Mouse (Mus musculus): ENCODE measurements around the gene Ccdc157.
"Not testable (repeated sequence)": the region's sequence is repeated elsewhere in the genome, so short reads cannot be mapped to it uniquely, and the experiment has no call there.

Ccdc157 gene

DNA sequence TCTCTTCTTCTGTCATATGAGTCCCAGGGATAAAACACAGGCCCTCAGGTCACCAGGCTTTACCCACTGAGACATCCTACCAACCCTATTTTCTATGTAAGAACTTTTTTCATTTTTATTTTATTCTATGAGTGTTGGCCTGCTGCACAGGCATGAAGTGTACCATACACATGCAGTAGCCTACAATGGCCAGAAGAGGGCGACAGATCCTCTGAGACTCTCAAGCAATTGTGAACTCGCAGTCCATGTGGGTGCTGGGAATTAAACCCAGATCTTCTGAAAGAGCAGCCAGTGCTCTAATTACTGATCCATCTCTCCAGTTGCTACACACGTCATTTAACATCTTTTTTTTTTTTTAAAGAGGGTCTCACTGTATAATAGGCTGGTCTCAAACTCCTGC lies 26.6 kb downstream of the Ccdc157 start:
- in situ Hi-C loops (cut with MseI, MboI): loop anchor here in 1 of 2 experiments (5.0 kb wide), 1 partner anchor 84 kb away; the partner anchor contains the start of gene Castor1

- in situ Hi-C loops (cut with MseI, MboI): not testable (repeated sequence)
These were observed 31.6 kb downstream of the Ccdc157 start for GRCm38 (mm10) chr11:4128461-4128860.

DNA sequence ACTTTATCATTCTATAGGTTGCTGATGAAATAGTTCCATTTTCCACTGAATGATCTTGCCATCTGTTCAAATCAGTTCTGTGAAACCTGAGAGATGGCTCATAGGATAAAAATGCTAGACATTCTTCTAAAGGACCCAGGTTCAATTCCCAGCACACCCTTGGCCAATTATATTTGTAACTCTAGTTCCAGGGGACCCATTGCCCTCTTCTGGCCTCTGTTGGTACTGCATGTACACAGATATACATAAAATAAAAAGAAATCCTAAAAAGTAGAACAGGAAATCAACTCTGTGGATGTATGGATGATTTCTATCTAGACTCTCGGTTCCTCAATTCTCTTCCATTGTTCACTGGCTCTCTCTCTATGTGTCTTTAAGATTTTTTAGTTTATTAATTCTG lies 33.0 kb downstream of the Ccdc157 start:
- in situ Hi-C loops (cut with MseI, MboI): no loop called here

- in situ Hi-C loops (cut with MseI, MboI): no loop called here
These were observed 36.2 kb downstream of the Ccdc157 start for GRCm38 (mm10) chr11:4123922-4124321.

- in situ Hi-C loops (cut with MseI, MboI): no loop called here
These were observed 37.1 kb downstream of the Ccdc157 start, which contains the start of gene Sec14l2 for GRCm38 (mm10) chr11:4122742-4123579. Gene Sec14l2 (minus strand): TSS chr11:4123415.

DNA sequence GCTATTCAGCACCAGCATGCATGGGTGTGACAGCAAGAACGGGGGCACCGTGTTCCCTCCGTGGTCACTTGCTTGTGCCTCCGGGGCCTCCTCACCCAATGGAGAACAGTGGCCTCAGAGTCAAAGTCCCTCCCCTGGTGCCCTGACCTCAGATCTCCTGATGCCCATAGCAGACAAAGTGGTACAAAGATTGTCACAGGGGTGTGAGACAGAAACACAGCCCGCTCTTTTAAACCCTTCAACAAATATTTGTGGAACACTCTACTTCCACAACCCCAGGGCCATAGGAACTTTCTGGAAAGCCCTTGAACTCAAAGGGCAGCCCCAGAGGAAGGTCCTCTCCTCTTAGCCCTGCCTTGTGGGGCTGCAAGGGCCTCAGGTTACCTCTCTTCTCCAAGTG lies 37.9 kb downstream of the Ccdc157 start:
- in situ Hi-C loops (cut with MseI, MboI): no loop called here

GRCm38 (mm10) chr11:4121691-4122090 lies 38.4 kb downstream of the Ccdc157 start:
- in situ Hi-C loops (cut with MseI, MboI): no loop called here

DNA sequence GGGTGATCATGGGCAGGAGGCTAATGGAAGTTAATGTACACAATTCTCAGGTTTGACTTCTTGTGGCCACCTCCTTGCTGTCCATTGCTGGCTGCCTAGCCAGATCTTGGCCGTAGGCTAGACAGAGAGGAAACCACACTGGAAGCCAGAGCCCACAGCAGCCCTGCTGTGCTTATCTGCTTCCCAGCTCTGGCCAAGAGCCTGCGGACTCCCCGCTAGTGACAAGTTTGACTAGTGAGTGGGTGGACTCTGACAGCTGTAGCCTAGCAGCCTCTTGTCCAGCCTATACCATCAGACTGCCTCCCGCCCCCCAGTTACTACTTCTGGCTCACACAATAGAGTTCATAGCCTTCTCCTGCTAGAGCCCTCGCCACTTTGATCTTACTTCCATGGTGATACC lies 40.5 kb downstream of the Ccdc157 start:
- in situ Hi-C loops (cut with MseI, MboI): no loop called here

DNA sequence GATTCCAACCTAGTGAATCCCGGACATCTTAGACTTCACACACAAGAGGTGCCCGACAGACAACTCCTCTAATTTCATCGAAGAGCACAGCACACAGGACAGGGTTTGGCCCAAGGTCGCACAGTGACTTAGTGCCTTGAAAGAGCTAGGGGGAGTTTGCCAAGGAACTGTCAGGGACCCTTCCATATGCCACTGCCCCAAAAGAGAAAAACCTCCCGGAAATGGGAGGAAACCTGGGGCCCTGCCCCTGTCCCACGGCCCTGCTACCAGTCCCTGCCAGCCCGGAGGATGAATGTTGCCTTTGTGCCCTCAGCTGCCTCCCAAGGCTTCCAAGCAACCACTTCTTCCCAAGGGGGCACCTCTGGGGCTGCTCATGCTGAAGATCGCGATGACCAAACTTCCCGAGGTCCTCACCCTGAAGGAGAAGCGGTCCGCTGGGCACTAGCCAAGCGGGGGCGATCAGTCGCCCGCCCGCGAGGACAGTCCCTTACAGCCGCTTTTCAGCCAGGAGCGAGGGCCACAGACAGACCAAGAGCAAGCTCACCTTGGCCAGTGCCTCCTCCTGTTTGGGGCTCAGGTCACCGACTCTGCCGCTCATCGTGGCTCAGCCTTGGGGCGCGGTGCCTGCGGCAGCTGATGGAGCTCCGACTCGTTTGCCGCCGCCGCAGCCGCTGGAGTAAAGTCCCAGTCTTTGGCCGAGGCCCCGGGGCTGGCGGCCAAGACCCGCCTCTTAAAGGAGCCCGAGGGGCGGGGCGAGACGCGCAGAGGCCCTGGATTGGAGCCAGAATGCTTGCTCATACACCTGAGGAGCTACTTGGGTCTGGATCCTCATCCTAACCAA lies 41.8 kb downstream of the Ccdc157 start:
- in situ Hi-C loops (cut with MseI, MboI): no loop called here

DNA sequence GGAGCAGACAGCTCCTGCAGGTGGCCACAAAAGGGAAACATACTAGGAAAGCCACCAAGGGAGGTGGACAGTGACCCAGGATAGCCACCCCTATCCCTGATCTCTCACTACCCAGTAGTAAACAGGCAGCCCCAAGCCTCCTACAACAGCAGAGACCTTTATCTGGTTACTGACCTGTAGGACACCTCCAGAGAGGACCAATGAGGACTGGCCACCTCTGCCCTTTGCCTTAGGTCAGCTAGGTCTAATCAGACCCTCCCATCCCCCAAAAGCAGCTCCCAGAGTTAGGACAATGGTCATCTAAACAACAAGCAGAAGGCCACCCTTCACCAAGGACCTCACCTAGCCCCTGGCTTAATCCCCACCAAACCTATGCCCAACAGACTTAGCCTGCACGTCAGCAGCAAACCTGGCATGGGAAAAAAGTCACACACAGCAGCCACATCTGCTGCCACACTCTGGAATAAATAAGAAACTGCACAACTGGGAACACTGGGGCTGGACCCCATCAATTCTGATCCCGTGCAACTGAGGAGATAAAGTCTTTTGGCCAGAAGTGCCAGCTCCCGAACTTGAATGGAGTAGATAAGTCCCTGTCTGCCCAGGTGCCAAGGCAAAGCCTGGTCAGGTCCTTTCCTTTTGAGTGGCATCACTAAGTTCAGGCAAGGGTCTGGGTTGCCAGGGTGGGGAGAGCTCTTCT lies 42.6 kb downstream of the Ccdc157 start:
- in situ Hi-C loops (cut with MseI, MboI): no loop called here

DNA sequence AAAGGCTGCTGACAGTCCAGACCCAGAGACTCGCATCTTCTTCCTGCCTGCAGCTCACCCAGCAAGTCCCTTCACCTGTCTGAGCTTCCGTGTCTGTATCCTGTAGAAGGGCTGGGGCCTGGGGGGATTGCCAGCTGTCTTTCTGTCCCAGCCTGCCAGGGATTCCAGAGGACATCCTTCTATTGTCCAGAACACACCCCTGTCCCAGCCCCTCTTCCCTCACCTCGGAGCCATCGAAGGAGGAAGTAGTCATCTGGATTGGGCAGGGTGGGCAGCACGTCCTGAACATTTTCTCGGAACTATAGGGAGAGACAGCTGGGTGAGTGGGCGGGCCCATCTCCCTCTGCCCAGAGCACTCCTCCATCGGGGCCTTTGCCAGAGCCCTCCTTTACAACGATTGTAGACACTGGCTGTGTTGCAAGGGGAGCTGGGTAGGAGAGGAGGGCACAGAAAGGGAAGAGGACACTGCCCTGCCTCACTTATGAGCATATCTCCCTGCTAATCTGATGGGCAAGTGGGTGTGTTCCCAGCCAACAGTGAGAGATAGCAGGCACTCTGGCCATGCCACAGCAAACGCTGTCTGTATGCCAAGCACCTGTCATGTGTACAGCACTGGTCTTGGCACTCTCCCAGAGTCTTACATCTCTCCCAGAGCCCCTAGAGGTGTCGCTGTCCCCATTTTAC lies 43.5 kb downstream of the Ccdc157 start:
- in situ Hi-C loops (cut with MseI, MboI): no loop called here

- in situ Hi-C loops (cut with MseI, MboI): no loop called here
These were observed 44.7 kb downstream of the Ccdc157 start for GRCm38 (mm10) chr11:4115407-4115806.

DNA sequence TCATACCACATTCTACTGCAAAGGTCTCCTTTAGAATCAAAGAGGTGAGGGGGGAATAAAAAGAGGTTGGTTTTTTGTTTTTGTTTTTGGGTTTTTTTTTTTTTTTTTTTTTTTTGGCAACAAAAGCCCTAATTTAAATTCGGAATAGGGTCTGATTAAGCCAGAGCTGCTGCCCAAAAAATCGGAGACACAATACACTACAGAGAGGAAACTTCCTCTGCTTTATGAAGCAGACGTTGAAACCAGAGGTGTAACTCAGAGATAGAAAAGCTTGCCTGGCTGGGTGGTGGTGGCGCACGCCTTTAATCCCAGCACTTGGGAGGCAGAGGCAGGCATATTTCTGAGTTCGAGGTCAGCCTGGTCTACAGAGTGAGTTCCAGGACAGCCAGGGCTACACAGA lies 45.6 kb downstream of the Ccdc157 start:
- in situ Hi-C loops (cut with MseI, MboI): not testable (repeated sequence)

DNA sequence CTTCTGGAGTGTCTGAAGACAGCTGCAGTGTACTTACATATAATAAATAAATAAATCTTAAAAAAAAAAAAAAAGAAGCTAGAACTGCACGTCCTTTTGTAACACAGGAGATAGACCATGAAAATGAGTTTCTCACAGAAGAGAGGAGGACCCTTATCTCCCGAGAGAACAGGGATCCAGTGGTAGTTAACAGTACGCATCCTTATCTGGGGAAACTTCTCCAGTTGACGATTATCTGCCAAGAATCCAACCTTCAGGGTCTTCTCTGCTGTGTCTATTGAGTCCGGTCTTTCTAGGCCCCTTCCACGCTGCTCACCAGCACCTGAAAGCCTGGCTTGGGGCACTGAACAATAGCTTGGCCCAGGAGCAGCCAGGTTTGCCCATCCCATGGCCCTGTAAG lies 46.1 kb downstream of the Ccdc157 start:
- in situ Hi-C loops (cut with MseI, MboI): no loop called here

- in situ Hi-C loops (cut with MseI, MboI): no loop called here
These were observed 46.6 kb downstream of the Ccdc157 start for GRCm38 (mm10) chr11:4113496-4113895.

DNA sequence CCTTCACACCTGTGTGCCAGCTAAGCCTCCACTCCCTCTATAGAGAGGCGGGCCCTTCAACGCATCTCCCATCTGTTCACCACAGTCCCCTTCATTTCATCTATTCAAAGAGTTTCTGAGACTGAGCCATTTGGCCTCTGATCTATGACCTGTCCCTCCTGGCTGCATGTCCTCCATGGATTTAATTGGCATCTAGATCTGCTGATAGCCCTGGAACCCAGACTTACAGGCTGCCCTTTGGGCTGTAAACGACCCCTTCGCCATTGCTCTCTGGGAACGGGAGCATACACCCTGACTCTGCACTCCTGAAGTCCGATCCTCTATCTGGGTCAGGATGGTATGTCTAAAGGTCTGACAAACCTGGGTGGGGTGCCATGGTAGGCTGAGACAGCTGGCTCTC lies 47.2 kb downstream of the Ccdc157 start:
- in situ Hi-C loops (cut with MseI, MboI): no loop called here

GRCm38 (mm10) chr11:4112033-4112432 lies 48.1 kb downstream of the Ccdc157 start:
- in situ Hi-C loops (cut with MseI, MboI): no loop called here

- in situ Hi-C loops (cut with MseI, MboI): no loop called here
These were observed 51.4 kb downstream of the Ccdc157 start for GRCm38 (mm10) chr11:4108691-4109090.

DNA sequence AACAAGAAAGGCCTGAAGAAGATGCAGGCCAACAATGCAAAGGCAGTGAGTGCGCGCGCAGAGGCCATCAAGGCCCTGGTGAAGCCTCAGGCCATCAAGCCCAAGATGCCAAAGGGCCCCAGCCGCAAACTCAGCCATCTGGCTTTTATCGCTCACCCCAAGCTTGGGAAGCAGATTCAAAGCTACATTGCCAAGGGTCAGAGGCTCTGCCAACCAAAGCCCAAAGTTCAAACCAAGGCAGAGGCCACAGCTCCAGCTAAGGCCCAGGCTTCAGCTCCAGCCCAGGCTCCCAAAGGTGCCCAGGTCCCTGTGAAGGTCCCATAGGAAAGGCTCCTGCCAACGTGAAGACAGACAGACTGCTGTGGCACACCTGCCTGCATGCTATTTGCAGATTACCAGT lies 52.2 kb downstream of the Ccdc157 start:
- in situ Hi-C loops (cut with MseI, MboI): not testable (repeated sequence)

DNA sequence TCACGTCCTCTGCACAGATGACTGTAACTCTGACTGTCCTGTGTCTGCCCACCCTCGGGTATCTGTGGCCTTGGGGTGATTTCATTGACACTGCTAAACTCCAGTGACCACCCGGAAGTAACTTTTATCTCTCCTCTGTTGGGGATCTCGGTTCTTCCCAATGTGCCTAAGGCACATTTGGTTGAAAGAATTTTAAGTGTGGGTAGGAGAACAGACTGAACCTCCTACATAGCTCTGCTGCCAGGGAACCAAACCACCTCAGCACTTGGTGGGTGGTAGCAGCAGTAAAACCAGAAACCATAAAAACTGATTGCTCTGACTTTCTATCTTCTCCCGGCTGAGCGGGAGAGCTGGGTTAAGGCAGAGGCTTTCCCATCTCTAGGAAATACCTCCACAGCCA lies 54.6 kb downstream of the Ccdc157 start:
- in situ Hi-C loops (cut with MseI, MboI): no loop called here

- in situ Hi-C loops (cut with MseI, MboI): no loop called here
These were observed 55.1 kb downstream of the Ccdc157 start for GRCm38 (mm10) chr11:4104989-4105388.

Data from mouse trophoblast stem cell (cell line).